ENCODE assay signal across 14 mouse cellular contexts in genomic region chr5:115474174-115474828, GRCm38 (mm10). TPM values are rescaled to one million over a fixed set of nuclear protein-coding genes. Genes with fewer than 3 reads are reported as not detected.
DNase-seq lines count a peak whose midpoint lies in the region; ATAC-seq lines count a peak whose summit lies in the region.
"Had no signal": no experiment of that assay in that cellular context is flagged by ENCODE, and none has a peak within 500 bp of the region (broad histone marks: within the 10 kb centered on the region; RNA-seq: fewer than 3 reads in every experiment).

No protein-coding gene starts in this region.

- intact Hi-C loops in heart, postnatal 25 days (cut with DNase I), result no loop called here

- peak overlapping the region; percentile 21; the same call in 1 of the 2 replicates for H3K4me2 ChIP-seq in heart, embryonic 12.5 days
- H3K4me2 ChIP-seq: midbrain, embryonic 13.5 days had no signal

- WGBS in heart, embryonic 12.5 days, result 56% methylated on average over 22 of the region's 22 CpGs

- H3K27me3 ChIP-seq in heart, embryonic 12.5 days (replicated peaks), result peaks cover under 1% of the 10 kb centered on the region; the same call in 1 of the 2 replicates
- H3K27me3 ChIP-seq: midbrain, embryonic 13.5 days had no signal

- no peak for DNase-seq in heart, postnatal 25 days (ENCODE audit: low spot score)
- DNase-seq in 416B (ENCODE audit: low read depth), result peak; percentile 46
- DNase-seq in MN1 (ENCODE audit: low spot score), result peak; percentile 35
- no peak for DNase-seq in ovary, adult 18-20 months (ENCODE audit: low spot score)
- DNase-seq in urinary bladder, postnatal 25 days (ENCODE audit: low spot score), result no peak
- no peak for DNase-seq in ovary, postnatal 14 days (ENCODE audit: low spot score)
- DNase-seq: cerebellum, postnatal 25 days; kidney, adult 8-10 months; lung, adult 2 months had no signal

- no peak for ATAC-seq in heart, embryonic 12.5 days (ENCODE audit: insufficient number of reproducible peaks, low FRiP score)
- ATAC-seq in inflammation-experienced regulatory T-cells, adult 6 months, result peak; percentile 74
- ATAC-seq: midbrain, embryonic 13.5 days had no signal

- peaks cover 16% of the 10 kb centered on the region for H3K4me1 ChIP-seq in heart, embryonic 12.5 days (replicated peaks)

- H3K36me3 ChIP-seq in heart, embryonic 12.5 days, result peaks cover 6% of the 10 kb centered on the region; the same call in 1 of the 2 replicates

- H3K27ac ChIP-seq in heart, embryonic 12.5 days (ENCODE audit: poor library complexity, severe bottlenecking), result no peak overlapping the region

- peak overlapping the region; percentile 1; the same call in 1 of the 2 replicates for H3K4me3 ChIP-seq in heart, embryonic 12.5 days
- H3K4me3 ChIP-seq: midbrain, embryonic 13.5 days had no signal

- no peak overlapping the region; the same call in 1 of the 2 replicates for H3K9ac ChIP-seq in heart, embryonic 12.5 days
- H3K9ac ChIP-seq: midbrain, embryonic 13.5 days had no signal

- H3K9me3 ChIP-seq in heart, embryonic 12.5 days (replicated peaks), result no peaks in the 10 kb centered on the region
- H3K9me3 ChIP-seq: midbrain, embryonic 13.5 days had no signal

RNA-seq across cellular contexts. Expression of gene Pla2g1b, which starts 8.2 kb away (rescaled TPM):
- 0.72 and 1.3 TPM in 2 replicates for polyA plus RNA-seq in heart, embryonic 12.5 days (2016; fragmentation: Nextera tagmentation; extraction: Ambion mirVana)
- not detected for total RNA-seq in heart, postnatal 25 days (2021)
- not detected for polyA plus RNA-seq in inflammation-experienced regulatory T-cells, adult 6 months (2017; shearing (Covaris generic))
- total RNA-seq: left cerebral cortex, adult 18-20 months; neutrophil, adult 5-6 weeks had no signal
- polyA plus RNA-seq: midbrain, embryonic 13.5 days had no signal

RNA-seq across cellular contexts. Expression of gene Sirt4, which starts 10.2 kb away (rescaled TPM):
- polyA plus RNA-seq in heart, embryonic 12.5 days (2016; fragmentation: Nextera tagmentation; extraction: Ambion mirVana), result 14.7 and 18.0 TPM in 2 replicates
- 10 to 100 TPM; 16.8 to 18.5 TPM for total RNA-seq in heart, postnatal 25 days (2021)
- 10 to 100 TPM; 12.0 to 18.5 (median 14.8) TPM for polyA plus RNA-seq in inflammation-experienced regulatory T-cells, adult 6 months (2017; shearing (Covaris generic))

RNA-seq across cellular contexts. Expression of gene Pxn, which starts 32.2 kb away (rescaled TPM):
- 41.1 and 41.7 TPM in 2 replicates for polyA plus RNA-seq in heart, embryonic 12.5 days (2016; fragmentation: Nextera tagmentation; extraction: Ambion mirVana)
- total RNA-seq in heart, postnatal 25 days (2021), result 10 to 100 TPM; 34.4 to 39.5 TPM
- 10 to 100 TPM; 13.7 to 22.1 (median 16.7) TPM for polyA plus RNA-seq in inflammation-experienced regulatory T-cells, adult 6 months (2017; shearing (Covaris generic))

RNA-seq across cellular contexts. Expression of gene Msi1, which starts 44.9 kb away (rescaled TPM):
- 6.7 and 6.8 TPM in 2 replicates for polyA plus RNA-seq in heart, embryonic 12.5 days (2016; fragmentation: Nextera tagmentation; extraction: Ambion mirVana)
- 1 to 10 TPM in 1 of 2 experiments, under 1 TPM in 1; 0.98 to 1.3 TPM for total RNA-seq in heart, postnatal 25 days (2021)
- polyA plus RNA-seq in inflammation-experienced regulatory T-cells, adult 6 months (2017; shearing (Covaris generic)), result not detected
- total RNA-seq: neutrophil, adult 5-6 weeks had no signal

Comparison
In these comparisons a context has a peak if more than half of its experiments do, and no peak if none do; other contexts are left out.
1. DNase-seq: peak in 416B (single experiment) and MN1 (single experiment); none in heart, postnatal 25 days (single experiment), ovary, adult 18-20 months (single experiment), urinary bladder, postnatal 25 days (single experiment) and ovary, postnatal 14 days (single experiment).